Mouse (Mus musculus) adrenal gland, adult (tissue): Measurements from ENCODE around the gene Myo10.

ENCODE experiments used
- DNase-seq, 2 experiments: peaks; one replicate each; pipeline ENCODE4 v3.0.0; 2022 to 2023; ENCODE audit warnings: low spot score in 1 of 2; ENCODE audit not compliant: inconsistent age in 2 of 2

Gene Myo10

DNA sequence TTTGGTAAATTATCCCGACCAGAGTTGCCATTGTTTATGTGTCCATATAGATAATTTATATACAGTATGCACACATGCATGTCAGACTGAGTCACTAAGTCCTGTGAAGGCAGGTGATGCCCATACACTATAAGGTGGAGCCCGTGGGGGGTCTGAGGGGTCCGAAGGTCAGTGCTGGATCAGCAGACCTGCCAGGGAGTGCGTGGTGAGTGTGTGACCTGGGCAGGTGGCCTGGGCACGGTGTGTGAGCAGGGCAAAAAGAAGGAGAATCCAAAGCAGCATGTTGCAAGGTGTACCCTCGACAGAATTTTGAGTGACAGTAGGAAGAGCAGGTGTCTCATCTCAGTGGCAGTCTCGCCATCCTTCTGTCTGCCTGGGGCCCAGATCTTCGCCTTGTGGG is 67.2 kb downstream of the Myo10 start:
- DNase-seq = no peak

- no peak for DNase-seq
These were observed 67.9 kb downstream of the Myo10 start for GRCm38 (mm10) chr15:25690066-25690745.

GRCm38 (mm10) chr15:25690746-25691105 is 68.4 kb downstream of the Myo10 start:
- DNase-seq = no peak

DNA sequence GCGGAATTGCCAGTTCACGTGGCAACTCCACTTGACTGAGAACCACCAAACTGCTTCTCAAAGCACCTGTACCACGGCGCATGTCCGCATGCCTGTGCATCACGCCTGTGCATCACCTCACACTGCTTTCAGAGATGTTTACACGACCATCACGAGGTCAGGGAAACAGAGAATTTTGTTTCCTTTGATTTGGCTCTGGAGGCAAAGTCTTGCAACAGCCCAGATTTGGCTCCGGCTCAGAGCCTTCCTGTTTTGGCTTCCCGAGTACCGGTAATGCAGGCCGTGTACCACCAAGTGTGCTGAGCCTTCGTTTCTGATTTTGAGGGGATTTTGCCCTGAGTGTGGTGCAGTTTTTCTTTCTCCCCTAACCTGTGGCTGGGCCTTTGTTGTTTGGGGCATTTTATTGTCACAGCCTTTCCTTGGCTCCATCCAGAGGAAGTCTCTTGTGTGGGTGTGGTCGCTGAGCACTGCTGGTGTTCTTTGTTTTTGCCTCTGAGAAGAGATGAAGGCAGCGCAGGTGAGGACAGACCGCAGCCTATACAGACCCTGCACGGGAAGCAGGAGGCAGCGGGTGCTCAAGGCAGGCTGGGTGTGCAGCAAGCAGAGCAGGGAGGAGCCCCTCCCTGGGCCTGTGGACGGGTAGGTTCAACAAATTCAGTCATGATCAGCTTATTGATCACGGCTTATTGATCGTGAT is 70.1 kb downstream of the Myo10 start:
- DNase-seq = no peak

DNA sequence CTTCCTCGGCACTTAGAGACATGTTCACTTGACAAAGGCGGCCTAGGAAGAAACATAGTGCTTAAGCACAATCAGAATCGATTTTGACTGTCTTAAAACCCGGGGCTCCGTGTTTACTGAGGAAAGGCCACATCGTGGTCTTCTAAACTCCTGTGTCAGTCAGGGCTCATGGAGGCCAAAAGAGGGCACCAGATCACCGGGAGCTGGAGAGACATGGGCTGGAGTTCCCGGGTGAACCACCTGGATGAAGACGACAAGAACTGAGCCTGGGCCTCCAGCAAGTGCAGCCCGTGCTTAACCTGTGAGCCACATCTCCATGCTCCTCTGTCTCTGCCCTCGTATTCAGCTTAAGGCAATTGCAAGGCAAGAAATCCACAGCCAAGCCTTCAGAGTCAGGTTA is 71.4 kb downstream of the Myo10 start:
- no peak for DNase-seq

DNA sequence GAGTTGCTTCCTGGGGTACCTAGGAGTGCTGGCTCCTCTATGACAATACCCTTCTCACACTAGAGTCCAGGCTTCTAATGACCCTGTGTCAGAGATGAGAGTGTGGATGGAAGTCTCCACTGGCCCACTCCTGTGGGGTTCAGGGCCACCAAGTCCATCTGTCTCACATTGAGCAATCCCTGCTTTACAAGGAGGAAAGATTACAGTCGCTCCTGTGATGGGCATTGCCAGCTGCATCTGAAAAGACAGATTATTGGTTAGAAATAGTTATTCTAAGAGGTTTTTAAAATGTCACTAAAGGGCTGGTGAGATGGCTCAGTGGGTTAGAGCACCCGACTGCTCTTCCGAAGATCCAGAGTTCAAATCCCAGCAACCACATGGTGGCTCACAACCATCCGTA is 72.4 kb downstream of the Myo10 start:
- DNase-seq = no peak

- no peak for DNase-seq
These were observed 72.9 kb downstream of the Myo10 start for GRCm38 (mm10) chr15:25695253-25695652.

GRCm38 (mm10) chr15:25695883-25696282 is 73.6 kb downstream of the Myo10 start:
- DNase-seq = no peak

- DNase-seq = no peak
These were observed 74.3 kb downstream of the Myo10 start for GRCm38 (mm10) chr15:25696660-25697059.

DNA sequence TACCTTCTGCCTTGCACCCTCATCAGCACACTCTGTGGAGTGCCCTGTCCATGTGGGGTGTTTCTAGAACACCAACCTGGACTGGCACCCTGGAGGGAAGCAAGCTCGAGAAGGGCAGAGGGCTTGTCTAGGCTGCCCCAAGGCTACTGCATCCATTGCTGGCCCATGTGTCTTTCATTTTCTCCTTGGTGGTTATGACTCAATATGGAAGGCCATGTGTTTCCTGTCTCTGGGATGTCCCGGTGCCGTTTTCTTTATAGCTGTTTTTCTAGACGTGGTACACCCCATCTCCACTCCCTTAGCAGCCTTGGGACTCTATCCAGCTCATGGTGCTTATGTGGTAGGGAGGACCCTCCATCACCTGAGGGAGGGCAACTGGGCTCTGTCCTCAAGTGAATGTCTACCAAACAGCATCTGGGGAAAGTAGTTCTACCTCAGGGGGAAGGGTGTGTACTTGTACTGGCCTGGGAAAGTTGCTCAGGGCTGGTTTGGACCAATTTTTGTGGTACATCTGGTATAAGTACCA is 76.8 kb downstream of the Myo10 start:
- peak in 1 of 2 experiments; percentile 51 for DNase-seq

- DNase-seq = no peak
These were observed 80.3 kb downstream of the Myo10 start for GRCm38 (mm10) chr15:25702602-25703001.

DNA sequence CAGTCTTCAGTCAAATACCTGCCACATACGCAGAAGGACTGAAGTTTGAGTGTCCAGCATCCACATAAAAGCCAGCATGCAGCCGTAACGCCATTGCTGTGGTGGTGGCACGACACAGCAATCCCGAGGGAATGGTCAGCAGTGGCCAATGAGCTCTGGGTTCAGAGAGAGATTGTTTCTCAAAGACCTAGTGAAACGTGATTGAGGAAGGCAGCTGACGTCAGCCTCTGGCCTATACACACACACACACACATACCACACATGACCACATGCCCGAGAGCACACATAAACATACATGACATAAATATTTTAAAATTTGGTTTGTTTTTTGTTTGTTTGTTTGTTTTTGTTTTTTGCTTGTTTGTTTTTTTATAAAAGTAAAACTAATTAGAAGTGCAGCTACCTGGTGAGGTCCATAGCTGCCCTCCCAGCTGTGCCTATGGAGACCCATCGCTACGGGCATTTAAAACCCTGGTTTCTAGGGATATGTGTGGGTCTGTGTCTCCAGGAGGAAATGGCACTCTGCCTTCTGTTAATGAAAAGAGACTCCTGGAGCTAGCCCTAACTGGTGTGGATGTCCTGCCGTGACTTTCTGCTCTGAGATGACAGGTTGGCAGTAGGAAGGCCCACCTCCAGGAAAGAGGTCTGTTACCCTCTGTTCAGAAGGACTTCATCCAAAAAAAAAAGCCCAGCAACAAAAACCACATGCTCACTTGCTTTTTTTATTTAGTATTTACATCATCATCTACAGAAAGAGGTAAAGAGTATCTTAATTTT is 82.7 kb downstream of the Myo10 start:
- DNase-seq = no peak

DNA sequence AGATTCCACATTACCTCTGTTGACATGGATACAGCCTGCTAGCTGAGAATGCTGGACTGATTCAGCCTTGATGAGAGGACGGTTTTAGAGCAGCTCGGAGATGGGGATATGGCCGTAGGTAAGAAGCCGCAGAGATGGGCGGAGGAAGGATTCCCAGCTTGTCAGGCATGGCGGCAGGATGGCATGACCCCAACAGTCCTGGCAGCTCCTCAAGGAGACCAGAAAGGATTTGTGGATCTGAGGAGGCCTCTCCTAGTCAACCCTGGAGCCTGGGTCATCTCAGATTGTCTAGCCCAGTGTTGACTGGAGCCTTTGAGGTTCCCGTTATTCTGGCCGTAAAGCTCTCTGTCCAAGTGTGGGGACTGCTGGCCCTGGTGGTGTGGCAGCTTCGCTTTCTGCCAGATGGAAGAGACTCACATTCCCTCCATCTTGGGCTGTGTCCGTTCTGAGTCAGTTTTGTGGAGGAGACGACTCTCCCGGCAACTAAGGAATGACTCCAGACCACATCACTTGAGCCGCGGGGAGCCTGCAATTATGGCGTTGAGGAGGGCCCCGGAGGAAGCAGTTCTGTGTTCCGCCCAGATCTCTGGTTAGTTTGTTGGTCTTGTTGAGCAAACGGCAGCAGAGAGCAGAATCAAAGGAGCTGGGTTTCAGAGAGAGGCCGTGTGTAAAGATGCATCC is 84.7 kb downstream of the Myo10 start:
- no peak for DNase-seq

DNA sequence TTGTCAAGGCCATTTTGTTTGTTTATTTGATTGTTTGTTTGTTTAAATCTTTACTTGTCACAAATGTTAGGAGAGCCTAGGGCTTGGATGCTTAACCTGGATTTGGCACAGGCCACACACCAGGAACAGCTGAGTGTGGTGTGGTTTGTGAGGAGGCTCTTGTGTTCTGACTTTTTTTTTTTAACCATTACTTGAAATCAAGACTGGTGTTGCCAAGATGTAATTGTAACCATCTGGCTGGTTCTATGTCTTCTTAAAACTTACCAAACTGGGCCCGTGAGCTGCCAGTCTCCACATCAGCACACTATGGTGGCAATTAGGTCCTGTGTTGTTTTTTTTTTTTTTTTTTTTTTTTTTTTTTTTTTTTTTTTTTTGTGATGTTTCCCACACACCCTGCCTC is 85.6 kb downstream of the Myo10 start:
- DNase-seq = no peak

- no peak for DNase-seq
These were observed 88.6 kb downstream of the Myo10 start for GRCm38 (mm10) chr15:25710876-25711275.

- DNase-seq = no peak
These were observed 90.6 kb downstream of the Myo10 start for GRCm38 (mm10) chr15:25712877-25713276.

DNA sequence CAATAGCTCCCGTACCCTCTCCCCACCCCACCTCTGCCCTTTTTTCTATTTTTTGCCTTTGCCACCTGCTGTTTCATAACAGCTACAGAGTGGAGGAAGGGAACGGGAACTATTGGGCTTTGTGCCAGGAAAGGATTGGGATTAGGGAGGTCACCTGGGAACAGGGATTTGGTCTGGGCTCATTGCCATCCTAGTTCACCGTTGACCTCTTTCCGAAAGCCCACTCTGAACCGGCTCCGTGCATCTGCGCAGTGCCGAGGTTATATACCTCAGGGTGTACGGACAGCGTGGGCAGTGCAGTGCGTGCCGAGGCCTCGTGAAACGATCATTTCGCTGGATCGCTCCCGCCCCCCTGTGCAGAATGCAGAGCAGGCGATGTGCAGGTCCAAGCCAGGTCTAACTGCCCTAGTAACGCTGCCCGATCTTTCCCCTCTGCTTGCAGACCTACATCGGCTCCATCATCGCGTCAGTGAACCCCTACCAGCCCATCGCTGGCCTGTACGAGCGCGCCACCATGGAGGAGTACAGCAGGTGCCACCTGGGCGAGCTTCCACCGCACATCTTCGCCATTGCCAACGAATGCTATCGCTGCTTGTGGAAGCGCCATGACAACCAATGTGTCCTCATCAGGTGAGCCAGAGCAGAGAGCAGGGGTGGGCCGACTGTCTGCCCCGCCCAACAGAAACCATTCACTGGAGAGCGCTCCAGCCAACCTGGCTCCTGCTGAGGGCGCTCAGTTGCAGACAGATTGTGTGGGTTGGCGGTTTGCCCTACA is 91.4 kb downstream of the Myo10 start:
- no peak for DNase-seq

- no peak for DNase-seq
These were observed 93.1 kb downstream of the Myo10 start for GRCm38 (mm10) chr15:25715218-25715995.

- no peak for DNase-seq
These were observed 93.7 kb downstream of the Myo10 start for GRCm38 (mm10) chr15:25715996-25716395.

DNA sequence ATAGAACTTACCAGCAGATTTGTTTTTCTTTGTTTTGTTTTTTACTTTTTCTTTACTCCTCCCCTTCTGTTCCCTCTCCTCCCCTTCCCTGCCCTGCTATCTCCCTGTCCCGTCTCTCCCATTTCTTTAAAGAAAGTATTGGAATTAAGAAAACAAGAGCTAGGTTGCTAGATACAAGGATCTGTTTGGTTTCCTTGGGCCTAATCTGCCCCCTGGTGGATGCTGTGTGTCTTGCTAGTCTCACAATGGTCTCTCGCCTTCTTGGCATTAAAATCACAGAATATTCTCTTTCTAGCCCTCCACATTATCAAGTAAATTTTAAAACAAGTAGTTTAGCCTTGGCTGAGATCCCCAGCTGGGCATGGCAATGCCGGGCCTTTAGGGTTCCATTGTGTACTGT is 94.7 kb downstream of the Myo10 start:
- peak; percentile 74 to 94 for DNase-seq
